Mouse (Mus musculus) testis, adult 2 months (tissue): Measurements from ENCODE around the gene Fbxo28. TPM values are rescaled to one million over a fixed set of nuclear protein-coding genes. Genes with fewer than 3 reads are reported as not detected.

Source experiments
- H3K27ac ChIP-seq: fragments of 200-500 bp; 2 replicates; pipeline ENCODE4 v1.5.1; 2012; ENCODE audit warnings: low read depth, low read length; ENCODE audit not compliant: control insufficient read depth, insufficient read depth
- H3K27me3 ChIP-seq: fragments of 200-500 bp; 2 replicates; pipeline ENCODE4 v1.6.1; 2012; ENCODE audit warnings: mild to moderate bottlenecking, low read length, moderate library complexity; ENCODE audit not compliant: control insufficient read depth, insufficient read depth
- H3K36me3 ChIP-seq: fragments of 200-500 bp; 2 replicates; pipeline ENCODE4 v1.6.1; 2012; ENCODE audit warnings: mild to moderate bottlenecking, low read length; ENCODE audit not compliant: control insufficient read depth, insufficient read depth
- H3K4me1 ChIP-seq: fragments of 200-500 bp; 2 replicates; pipeline ENCODE4 v1.6.1; 2012; ENCODE audit warnings: low read length; ENCODE audit not compliant: control insufficient read depth, insufficient read depth
- H3K4me3 ChIP-seq: fragments of 200-500 bp; 2 replicates; pipeline ENCODE4 v1.5.1; 2012; ENCODE audit warnings: low read depth, mild to moderate bottlenecking, low read length, moderate library complexity, mixed read lengths; ENCODE audit not compliant: control insufficient read depth
- CTCF ChIP-seq: fragments of 200-500 bp; IDR thresholded peaks from 2 replicates; pipeline ENCODE4 v1.5.1; 2012; ENCODE audit warnings: low read depth, mild to moderate bottlenecking, inconsistent platforms, low read length, moderate library complexity; ENCODE audit not compliant: control insufficient read depth, insufficient read depth, insufficient replicate concordance
- POLR2A ChIP-seq: fragments of 200-500 bp; IDR thresholded peaks from 2 replicates; pipeline ENCODE4 v1.6.1; 2012; ENCODE audit warnings: low read depth, mild to moderate bottlenecking, inconsistent platforms, low read length, moderate library complexity; ENCODE audit not compliant: control insufficient read depth
- polyA plus RNA-seq: library from polyadenylated mRNA; depleted of rRNA; stranded (reverse); fragments of >200 nt; gene quantifications from 2 replicates; pipeline ENCODE4 v1.2.3, GENCODE M21; 2012

Gene Fbxo28
- polyA plus RNA-seq, 1 experiment, result 7.9 TPM

GRCm38 (mm10) chr1:182378205-182378835 is 36.9 kb upstream of the Fbxo28 start:
- H3K27ac ChIP-seq, result no peak overlapping the region
- no peaks in the 10 kb centered on the region for H3K27me3 ChIP-seq
- no peak for TF ChIP-seq POLR2A
- TF ChIP-seq CTCF, result no peak
- H3K4me1 ChIP-seq, result no peaks in the 10 kb centered on the region
- no peak overlapping the region for H3K4me3 ChIP-seq
- H3K36me3 ChIP-seq, result no peaks in the 10 kb centered on the region

GRCm38 (mm10) chr1:182377519-182377918 is 36.1 kb upstream of the Fbxo28 start:
- Histone ChIP-seq H3K4me1 (no peaks in the 10 kb centered on the region), H3K36me3 (no peaks in the 10 kb centered on the region), H3K4me3 (no peak overlapping the region), H3K27me3 (no peaks in the 10 kb centered on the region), H3K27ac (no peak overlapping the region)
- TF ChIP-seq CTCF, result no peak
- no peak for TF ChIP-seq POLR2A

DNA sequence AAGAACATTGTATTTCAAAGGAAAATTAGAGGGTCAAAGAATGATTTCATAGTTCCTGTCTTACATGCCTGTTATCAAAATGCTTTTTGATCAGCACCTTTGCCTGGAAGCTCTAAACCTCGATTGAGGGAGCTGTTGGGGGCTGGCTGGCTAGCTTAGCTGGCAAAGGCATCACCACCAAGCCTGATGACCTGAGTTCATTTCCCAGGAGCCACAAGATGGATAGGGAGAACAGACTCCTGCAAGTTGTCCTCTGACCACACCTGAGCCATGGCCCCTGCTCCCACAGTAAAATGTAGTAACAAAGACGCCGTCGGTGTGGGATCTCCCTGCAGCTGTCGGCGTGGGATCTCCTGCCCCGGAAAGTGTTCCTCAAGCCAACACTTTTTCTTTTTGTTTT is 35.4 kb upstream of the Fbxo28 start:
- H3K4me1 ChIP-seq, result no peaks in the 10 kb centered on the region
- TF ChIP-seq CTCF (no peak), POLR2A (no peak)
- no peak overlapping the region for H3K4me3 ChIP-seq
- no peak overlapping the region for H3K27ac ChIP-seq
- H3K27me3 ChIP-seq, result no peaks in the 10 kb centered on the region
- H3K36me3 ChIP-seq, result no peaks in the 10 kb centered on the region

GRCm38 (mm10) chr1:182376221-182376620 is 34.8 kb upstream of the Fbxo28 start:
- no peak for TF ChIP-seq POLR2A
- TF ChIP-seq CTCF, result no peak
- Histone ChIP-seq H3K4me3 (no peak overlapping the region), H3K27me3 (no peaks in the 10 kb centered on the region), H3K27ac (no peak overlapping the region), H3K36me3 (no peaks in the 10 kb centered on the region), H3K4me1 (no peaks in the 10 kb centered on the region)

- Histone ChIP-seq H3K27me3 (no peaks in the 10 kb centered on the region), H3K36me3 (no peaks in the 10 kb centered on the region), H3K4me1 (no peaks in the 10 kb centered on the region), H3K4me3 (no peak overlapping the region), H3K27ac (no peak overlapping the region)
- no peak for TF ChIP-seq CTCF
Measured at GRCm38 (mm10) chr1:182371891-182372290, 30.5 kb upstream of the Fbxo28 start.

GRCm38 (mm10) chr1:182369435-182369834 is 28.0 kb upstream of the Fbxo28 start:
- no peak overlapping the region for H3K4me3 ChIP-seq
- no peak for TF ChIP-seq POLR2A
- no peak for TF ChIP-seq CTCF

GRCm38 (mm10) chr1:182368782-182369181 is 27.4 kb upstream of the Fbxo28 start:
- no peak overlapping the region for H3K27ac ChIP-seq
- no peaks in the 10 kb centered on the region for H3K4me1 ChIP-seq
- no peaks in the 10 kb centered on the region for H3K27me3 ChIP-seq
- H3K36me3 ChIP-seq, result no peaks in the 10 kb centered on the region
- TF ChIP-seq CTCF, result no peak
- no peak for TF ChIP-seq POLR2A
- no peak overlapping the region for H3K4me3 ChIP-seq

More at GRCm38 (mm10) chr1:182369435-182369834, 28.0 kb upstream of the Fbxo28 start:
- Histone ChIP-seq H3K36me3 (no peaks in the 10 kb centered on the region), H3K27me3 (no peaks in the 10 kb centered on the region), H3K27ac (no peak overlapping the region), H3K4me1 (no peaks in the 10 kb centered on the region)

- Histone ChIP-seq H3K27ac (no peak overlapping the region), H3K27me3 (no peaks in the 10 kb centered on the region), H3K4me1 (no peaks in the 10 kb centered on the region), H3K36me3 (no peaks in the 10 kb centered on the region), H3K4me3 (no peak overlapping the region)
- TF ChIP-seq POLR2A (no peak), CTCF (no peak)
Measured at GRCm38 (mm10) chr1:182368309-182368708, 26.9 kb upstream of the Fbxo28 start.
